Mouse (Mus musculus) olfactory bulb, adult 2 months (tissue): ENCODE results near the gene Slc26a1. TPM values are rescaled to one million over a fixed set of nuclear protein-coding genes. Genes with fewer than 3 reads are reported as not detected.

Experiments used
- H3K27ac ChIP-seq: fragments of 200-500 bp; 2 replicates; pipeline ENCODE4 v1.5.1; 2012; ENCODE audit warnings: low read depth, low read length; ENCODE audit not compliant: insufficient read depth
- H3K4me1 ChIP-seq: fragments of 200-500 bp; 2 replicates; pipeline ENCODE4 v1.6.1; 2012; ENCODE audit warnings: low read length; ENCODE audit not compliant: control insufficient read depth, insufficient read depth
- H3K4me3 ChIP-seq: fragments of 200-500 bp; 2 replicates; pipeline ENCODE4 v1.5.1; 2012; ENCODE audit warnings: mild to moderate bottlenecking, low read depth, low read length, moderate library complexity; ENCODE audit not compliant: insufficient read depth
- CTCF ChIP-seq: fragments of 200-500 bp; IDR thresholded peaks from 2 replicates; pipeline ENCODE4 v1.5.1; 2012; ENCODE audit warnings: low read depth, mild to moderate bottlenecking, low read length, moderate library complexity; ENCODE audit not compliant: insufficient read depth
- POLR2A ChIP-seq: fragments of 200-500 bp; IDR thresholded peaks from 2 replicates; pipeline ENCODE4 v1.6.1; 2012; ENCODE audit warnings: mild to moderate bottlenecking, low read depth, low read length, moderate library complexity; ENCODE audit not compliant: insufficient read depth
- WGBS: fragments of 180-500 bp; shearing (Covaris S2); methylation state at CpG from one replicate; pipeline ENCODE4 v1.1.7; 2018; 5-methylcytosine and 5-hydroxymethylcytosine counted together
- polyA plus RNA-seq: library from polyadenylated mRNA; stranded (reverse); fragments of >200 nt; gene quantifications from 2 replicates; pipeline ENCODE4 v1.2.4, GENCODE M21; 2012; ENCODE audit warnings: low replicate concordance; ENCODE audit not compliant: missing spikeins, insufficient read depth, insufficient read length

Gene Slc26a1
- polyA plus RNA-seq, 1 experiment, result not detected

DNA sequence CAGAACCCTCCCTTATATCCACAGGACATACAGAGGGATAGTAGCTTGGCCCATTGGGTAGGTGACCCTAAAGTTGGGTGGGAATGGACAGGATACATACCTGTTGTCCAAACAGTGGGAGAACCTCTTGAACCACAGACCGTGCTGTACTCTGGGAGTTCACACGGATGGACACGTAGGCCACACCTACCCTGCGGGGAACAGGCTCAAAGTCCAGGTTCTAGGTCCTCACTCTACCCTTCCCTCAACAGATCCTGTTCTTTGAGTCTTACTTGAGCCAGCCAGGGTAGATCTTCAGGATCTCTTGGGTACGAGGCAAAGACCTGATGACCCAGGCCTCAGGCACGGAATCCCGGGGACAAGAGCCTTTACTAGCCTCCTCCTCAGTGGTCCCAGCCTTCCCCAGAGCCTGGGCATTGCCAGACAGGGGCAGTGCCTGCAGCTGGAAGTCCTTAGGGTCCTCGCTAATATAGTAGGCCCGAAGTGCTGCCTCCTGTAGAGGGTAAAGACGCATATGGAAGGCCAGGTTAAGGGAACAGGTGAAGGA is 20.9 kb downstream of the Slc26a1 start:
- peaks cover 12% of the 10 kb centered on the region for H3K4me1 ChIP-seq
- no peak overlapping the region for H3K4me3 ChIP-seq
- H3K27ac ChIP-seq, result no peak overlapping the region
- WGBS, result 96% methylated on average over 10 of the region's 10 CpGs
- no peak for TF ChIP-seq POLR2A
- TF ChIP-seq CTCF, result no peak

DNA sequence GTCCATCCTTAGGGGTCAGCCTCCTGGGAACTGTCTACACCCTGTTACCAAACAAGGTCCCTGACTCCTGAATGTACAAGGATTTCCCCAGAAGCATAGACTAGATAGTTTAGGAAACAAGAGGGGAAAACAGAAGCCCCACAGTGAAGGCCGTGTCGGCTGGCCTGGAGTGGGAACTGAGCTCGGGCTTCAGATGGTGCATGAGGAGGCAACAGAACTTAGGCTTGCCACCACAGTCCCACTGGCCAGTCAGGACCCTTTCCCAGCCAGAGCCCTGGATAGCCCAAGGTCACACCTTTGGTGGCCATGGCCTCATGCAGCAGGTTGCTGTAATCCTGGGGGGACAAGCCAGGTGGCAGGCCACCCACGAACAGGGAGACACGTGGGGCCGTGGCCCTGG is 22.0 kb downstream of the Slc26a1 start:
- TF ChIP-seq POLR2A (no peak), CTCF (no peak)
- no peak overlapping the region for H3K27ac ChIP-seq
- H3K4me1 ChIP-seq, result 0 out of 2 replicates have a peak, but pooled peaks cover 4% of the 10 kb centered on the region
- H3K4me3 ChIP-seq, result no peak overlapping the region
- WGBS, result 83% methylated on average over 6 of the region's 6 CpGs

DNA sequence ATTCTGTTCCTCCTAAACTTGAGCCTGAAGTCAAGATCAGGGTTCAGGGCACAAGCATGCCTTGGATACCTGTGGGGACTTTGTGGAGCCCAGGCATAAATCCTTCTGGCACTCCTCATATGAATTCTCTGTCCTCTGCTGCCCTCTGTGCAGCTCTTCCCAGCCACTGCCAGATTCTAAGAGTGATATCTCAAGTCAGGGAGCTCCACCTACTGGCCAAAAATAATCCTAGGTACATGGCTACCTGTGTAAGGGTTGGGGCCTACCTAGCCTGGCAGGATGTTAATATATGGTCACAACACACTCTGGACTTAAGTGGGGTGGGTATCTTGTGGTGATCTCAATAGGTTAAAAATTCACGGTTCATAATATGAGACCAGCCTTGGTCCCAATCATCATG is 23.5 kb downstream of the Slc26a1 start:
- H3K27ac ChIP-seq, result no peak overlapping the region
- TF ChIP-seq CTCF (no peak), POLR2A (no peak)
- 53% methylated on average over 1 of the region's 1 CpGs for WGBS
- no peak overlapping the region for H3K4me3 ChIP-seq
- H3K4me1 ChIP-seq, result no peaks in the 10 kb centered on the region

DNA sequence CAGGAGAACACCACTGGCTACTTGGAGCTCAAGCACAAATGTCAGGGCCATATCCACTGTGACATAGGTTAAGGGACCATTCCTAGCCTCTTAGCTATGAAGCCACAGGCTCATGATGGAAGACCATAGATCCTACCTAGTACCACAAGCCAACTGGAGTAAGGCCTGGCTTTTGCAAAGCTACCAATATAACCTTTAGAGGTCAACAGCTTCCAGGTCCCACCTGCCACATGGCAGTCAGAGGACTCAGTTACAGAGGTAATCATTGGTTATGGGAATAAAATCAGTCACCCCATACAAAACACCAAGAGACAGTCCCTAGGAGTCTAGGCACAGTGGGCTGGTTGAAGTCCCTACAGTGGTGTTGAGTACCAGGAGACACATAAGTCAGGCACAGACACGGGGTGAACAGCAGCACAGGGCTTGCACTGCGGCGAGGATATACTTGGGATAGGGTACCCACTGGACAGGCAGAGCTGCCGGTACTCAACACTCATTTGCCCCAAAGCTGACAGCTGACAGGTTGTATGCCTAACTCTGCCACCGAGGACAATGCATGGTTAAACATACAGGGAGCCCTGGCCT is 24.1 kb downstream of the Slc26a1 start:
- Histone ChIP-seq H3K27ac (no peak overlapping the region), H3K4me3 (no peak overlapping the region), H3K4me1 (no peaks in the 10 kb centered on the region)
- TF ChIP-seq CTCF (no peak), POLR2A (no peak)
- WGBS, result 81% methylated on average over 5 of the region's 5 CpGs

DNA sequence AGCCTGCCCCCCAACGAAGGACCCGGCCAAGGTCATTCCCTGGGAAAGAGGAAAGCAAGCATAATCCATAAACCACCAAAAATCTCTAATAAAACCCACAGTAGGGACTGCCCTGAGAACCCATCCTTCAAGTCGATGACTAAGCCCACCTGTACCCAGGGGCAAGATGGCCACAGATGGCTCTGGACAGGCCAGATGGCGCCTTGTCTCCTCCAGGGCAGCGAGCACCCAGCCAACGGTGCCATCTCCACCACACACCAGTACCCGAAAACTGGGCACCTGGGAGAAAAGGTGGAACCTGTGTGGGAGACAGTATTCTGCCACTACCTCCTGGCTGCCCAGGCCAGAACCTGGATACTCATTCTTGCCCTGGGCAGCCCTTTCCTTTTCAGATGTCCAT is 25.0 kb downstream of the Slc26a1 start:
- TF ChIP-seq POLR2A (no peak), CTCF (no peak)
- WGBS, result 89% methylated on average over 7 of the region's 7 CpGs
- Histone ChIP-seq H3K4me1 (no peaks in the 10 kb centered on the region), H3K4me3 (no peak overlapping the region), H3K27ac (no peak overlapping the region)

DNA sequence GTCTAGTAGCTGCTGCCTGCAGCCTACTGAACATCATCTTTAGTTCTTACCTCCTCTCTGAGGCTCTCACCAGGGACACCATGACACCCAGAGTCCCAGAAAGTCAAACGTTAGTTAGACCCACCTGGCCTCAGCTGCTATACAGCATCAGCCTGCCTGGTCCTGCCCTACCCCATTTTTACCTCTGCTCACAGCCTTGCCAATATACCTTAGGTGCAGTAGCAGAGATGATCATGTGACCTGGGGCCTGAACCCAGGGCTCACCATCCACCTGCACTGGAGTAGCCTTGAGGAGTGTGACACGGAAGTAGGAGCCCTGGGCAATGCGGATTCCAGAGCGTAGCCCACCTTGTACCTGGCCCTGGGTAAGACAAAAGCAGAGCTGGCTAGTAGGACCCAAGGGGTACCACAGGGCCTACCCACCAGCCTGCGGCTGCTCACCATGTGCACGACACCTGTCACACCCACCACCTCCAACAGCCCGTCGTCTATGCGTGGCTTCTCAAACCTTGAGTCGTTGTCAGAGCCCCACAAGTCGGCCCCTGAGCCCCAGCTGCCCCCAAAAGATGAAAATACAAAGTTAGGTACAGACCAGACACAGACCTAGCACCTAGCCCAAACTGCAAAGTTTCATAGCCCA is 26.3 kb downstream of the Slc26a1 start:
- Histone ChIP-seq H3K27ac (no peak overlapping the region), H3K4me3 (no peak overlapping the region), H3K4me1 (no peaks in the 10 kb centered on the region)
- TF ChIP-seq POLR2A, result no peak
- no peak for TF ChIP-seq CTCF
- WGBS, result 91% methylated on average over 11 of the region's 11 CpGs

DNA sequence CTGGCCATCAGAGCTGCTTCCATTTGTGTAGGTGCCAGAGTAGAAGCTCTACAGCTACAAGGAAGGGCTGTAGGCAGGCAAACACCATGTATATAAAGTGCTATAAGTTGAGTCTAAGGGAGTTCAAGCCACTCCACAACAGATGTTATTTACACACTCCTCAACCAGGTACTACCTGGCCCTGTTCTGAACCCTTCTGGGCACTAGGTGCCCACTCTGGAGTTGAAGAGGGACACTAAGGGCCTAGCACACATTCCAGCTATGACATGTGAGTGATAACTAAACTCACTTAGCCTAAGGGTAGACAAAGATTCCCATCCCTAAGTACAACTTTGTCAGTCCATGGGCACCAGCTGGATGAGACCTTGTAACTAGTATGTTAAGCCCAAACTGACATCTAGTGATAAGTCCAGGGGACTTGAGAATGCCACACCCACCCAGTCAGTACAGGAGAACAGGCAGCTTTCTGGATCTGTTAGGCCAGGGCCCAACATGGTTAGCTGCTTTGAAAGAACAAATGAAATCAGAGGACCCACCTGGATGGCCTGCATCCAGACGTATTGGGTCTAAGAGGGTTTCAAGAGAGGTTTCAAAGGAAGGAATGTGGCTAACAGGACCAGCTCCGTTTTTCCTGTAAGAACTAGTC is 27.4 kb downstream of the Slc26a1 start:
- no peaks in the 10 kb centered on the region for H3K4me1 ChIP-seq
- TF ChIP-seq POLR2A (no peak), CTCF (no peak)
- H3K27ac ChIP-seq, result no peak overlapping the region
- H3K4me3 ChIP-seq, result no peak overlapping the region
- WGBS, result 89% methylated on average over 2 of the region's 2 CpGs

DNA sequence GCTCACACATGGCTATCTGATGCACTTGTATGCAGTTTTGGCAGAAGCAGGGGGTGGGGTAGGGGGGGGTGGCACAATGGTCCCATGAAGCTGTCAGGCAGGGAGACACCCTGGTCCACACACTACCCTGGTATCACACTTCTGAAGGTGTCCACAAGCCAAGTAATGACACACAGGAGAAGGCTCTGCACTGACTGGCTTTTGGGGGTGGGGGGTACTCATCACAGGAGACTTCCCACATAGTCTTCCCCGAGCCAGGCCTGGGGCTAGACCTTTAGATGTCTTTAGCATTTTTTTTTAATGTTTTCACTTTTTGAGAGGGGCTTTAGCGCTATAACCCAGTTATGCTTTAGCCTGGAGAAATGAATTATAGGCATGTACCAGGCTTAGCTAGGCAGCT is 28.1 kb downstream of the Slc26a1 start:
- Histone ChIP-seq H3K27ac (no peak overlapping the region), H3K4me3 (no peak overlapping the region), H3K4me1 (no peaks in the 10 kb centered on the region)
- 90% methylated on average over 2 of the region's 2 CpGs for WGBS
- TF ChIP-seq CTCF (no peak), POLR2A (no peak)

DNA sequence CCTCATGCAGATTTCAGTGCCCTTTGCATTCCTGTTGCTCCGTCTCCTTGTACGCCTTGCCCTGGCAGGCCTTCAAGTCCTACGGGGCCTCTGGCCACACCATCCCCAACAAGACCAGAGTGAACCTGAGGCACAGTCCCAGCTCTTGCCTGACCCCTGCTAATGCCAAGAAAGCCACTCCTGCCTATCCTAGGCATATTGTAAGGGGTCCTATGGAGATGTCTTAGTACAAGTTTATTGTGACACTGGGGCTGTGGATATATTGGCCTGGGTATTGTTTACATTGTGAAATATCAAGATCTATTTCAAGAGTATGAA is 29.1 kb downstream of the Slc26a1 start:
- WGBS, result 52% methylated on average over 3 of the region's 3 CpGs
- no peak overlapping the region for H3K4me3 ChIP-seq
- no peak overlapping the region for H3K27ac ChIP-seq
- H3K4me1 ChIP-seq, result no peaks in the 10 kb centered on the region
- no peak for TF ChIP-seq CTCF
- TF ChIP-seq POLR2A, result no peak
